Mouse (Mus musculus) MEL (cell line): ENCODE measurements around the gene Fam76a. TPM values are rescaled to one million over a fixed set of nuclear protein-coding genes. Genes with fewer than 3 reads are reported as not detected.

ENCODE experiments used
- DNase-seq: peaks from one replicate; pipeline ENCODE4 v3.0.0; 2011; ENCODE audit warnings: low read depth, low spot score
- H3K27ac ChIP-seq: 2 replicates; pipeline ENCODE4 v1.5.1; 2012; ENCODE audit warnings: low read depth, mild to moderate bottlenecking, control low read depth, low read length, moderate library complexity; ENCODE audit not compliant: control insufficient read depth
- H3K27me3 ChIP-seq, 2 experiments: fragments of 150-350 bp in 1 of 2; sonication (generic) in 1 of 2; 2 replicates each; pipeline ENCODE4 v1.6.1; 2012; ENCODE audit warnings: low read length in 2 of 2, mild to moderate bottlenecking in 2 of 2, improper control_type of control experiment in 1 of 2, moderate library complexity in 1 of 2; ENCODE audit not compliant: insufficient read depth in 2 of 2, control insufficient read depth in 1 of 2
- H3K36me3 ChIP-seq, 2 experiments: 2 replicates each; pipeline ENCODE4 v1.6.1; 2012 to 2014; ENCODE audit warnings: low read length in 2 of 2, improper control_type of control experiment in 1 of 2, inconsistent platforms in 1 of 2, mild to moderate bottlenecking in 1 of 2; ENCODE audit not compliant: insufficient read depth in 2 of 2, control insufficient read depth in 1 of 2
- H3K4me1 ChIP-seq, 2 experiments: fragments of 150-350 bp in 1 of 2; sonication (generic) in 1 of 2; 2 replicates each; pipeline ENCODE4 v1.6.1; 2012; ENCODE audit warnings: low read length in 2 of 2, improper control_type of control experiment in 1 of 2, mild to moderate bottlenecking in 1 of 2; ENCODE audit not compliant: insufficient read depth in 2 of 2, control insufficient read depth in 1 of 2
- H3K4me3 ChIP-seq, 2 experiments: fragments of 150-350 bp in 1 of 2; sonication (generic) in 1 of 2; 2 replicates each; pipeline ENCODE4 v1.5.1; 2012; ENCODE audit warnings: low read depth in 2 of 2, low read length in 2 of 2, mild to moderate bottlenecking in 2 of 2, moderate library complexity in 2 of 2, control low read depth in 1 of 2, improper control_type of control experiment in 1 of 2; ENCODE audit not compliant: control insufficient read depth in 1 of 2, insufficient read depth in 1 of 2
- H3K79me2 ChIP-seq: 2 replicates; pipeline ENCODE4 v1.6.1; 2012; ENCODE audit warnings: mild to moderate bottlenecking, low read length, moderate library complexity; ENCODE audit not compliant: control insufficient read depth, poor library complexity, insufficient read depth
- H3K9ac ChIP-seq: 2 replicates; pipeline ENCODE4 v1.6.1; 2012; ENCODE audit warnings: low read depth, mild to moderate bottlenecking, control low read depth, low read length, moderate library complexity; ENCODE audit not compliant: control insufficient read depth, poor library complexity, severe bottlenecking
- H3K9me3 ChIP-seq: fragments of 150-350 bp; sonication (generic); replicated peaks from 2 replicates; pipeline ENCODE4 v1.6.1; 2012; ENCODE audit warnings: mild to moderate bottlenecking, low read length, improper control_type of control experiment, moderate library complexity; ENCODE audit not compliant: insufficient read depth
- CHD1 ChIP-seq: IDR thresholded peaks from 2 replicates; pipeline ENCODE4 v1.6.1; 2012; ENCODE audit warnings: low read depth, mild to moderate bottlenecking, inconsistent platforms, low read length, improper control_type of control experiment
- ELF1 ChIP-seq: IDR thresholded peaks from 2 replicates; pipeline ENCODE4 v1.6.1; 2014; ENCODE audit warnings: low read depth, mild to moderate bottlenecking, inconsistent platforms, low read length, improper control_type of control experiment, moderate library complexity
- EP300 ChIP-seq, 2 experiments: IDR thresholded peaks; 2 replicates each; pipeline ENCODE4 v1.6.1; 2011; ENCODE audit warnings: improper control_type of control experiment in 2 of 2, low read length in 2 of 2, low read depth in 1 of 2, mild to moderate bottlenecking in 1 of 2
- ETS1 ChIP-seq: IDR thresholded peaks from 2 replicates; pipeline ENCODE4 v1.6.1; 2012; ENCODE audit warnings: low read depth, mild to moderate bottlenecking, inconsistent platforms, low read length, improper control_type of control experiment, moderate library complexity
- GABPA ChIP-seq: IDR thresholded peaks from 2 replicates; pipeline ENCODE4 v1.6.1; 2012; ENCODE audit warnings: low read depth, mild to moderate bottlenecking, inconsistent platforms, low read length, improper control_type of control experiment, moderate library complexity
- KAT2A ChIP-seq: conservative IDR thresholded peaks from 2 replicates; pipeline ENCODE4 v1.6.1; 2012; ENCODE audit warnings: low read depth, low read length, improper control_type of control experiment, inconsistent platforms
- MAFK ChIP-seq: IDR thresholded peaks from 2 replicates; pipeline ENCODE4 v1.6.1; 2011; ENCODE audit warnings: low read depth, mild to moderate bottlenecking, low read length, improper control_type of control experiment, borderline replicate concordance
- MAX ChIP-seq: IDR thresholded peaks from 2 replicates; pipeline ENCODE4 v1.6.1; 2011; ENCODE audit warnings: low read length, improper control_type of control experiment
- MAZ ChIP-seq: IDR thresholded peaks from 2 replicates; pipeline ENCODE4 v1.6.1; 2012; ENCODE audit warnings: low read depth, mild to moderate bottlenecking, inconsistent platforms, low read length, improper control_type of control experiment
- MEF2A ChIP-seq: IDR thresholded peaks from 2 replicates; pipeline ENCODE4 v1.6.1; 2014; ENCODE audit warnings: low read depth, mild to moderate bottlenecking, inconsistent platforms, low read length, improper control_type of control experiment; ENCODE audit not compliant: poor library complexity, insufficient replicate concordance, severe bottlenecking; ENCODE audit errors: extremely low read depth
- MXI1 ChIP-seq: IDR thresholded peaks from 2 replicates; pipeline ENCODE4 v1.6.1; 2011; ENCODE audit warnings: mild to moderate bottlenecking, low read depth, low read length, improper control_type of control experiment
- POLR2AphosphoS2 ChIP-seq: IDR thresholded peaks from 2 replicates; pipeline ENCODE4 v1.6.1; 2011; ENCODE audit warnings: low read length, improper control_type of control experiment
- RCOR1 ChIP-seq: IDR thresholded peaks from 2 replicates; pipeline ENCODE4 v1.6.1; 2012; ENCODE audit warnings: low read depth, mild to moderate bottlenecking, inconsistent platforms, low read length, improper control_type of control experiment
- SIN3A ChIP-seq: IDR thresholded peaks from 2 replicates; pipeline ENCODE4 v1.6.1; 2012; ENCODE audit warnings: low read length, improper control_type of control experiment, inconsistent platforms
- TBP ChIP-seq: IDR thresholded peaks from 2 replicates; pipeline ENCODE4 v1.8.0; 2011; ENCODE audit warnings: low read depth, low read length, improper control_type of control experiment
- TCF12 ChIP-seq: IDR thresholded peaks from 2 replicates; pipeline ENCODE4 v1.6.1; 2014; ENCODE audit warnings: low read depth, mild to moderate bottlenecking, inconsistent platforms, low read length, improper control_type of control experiment, moderate library complexity
- UBTF ChIP-seq: IDR thresholded peaks from 2 replicates; pipeline ENCODE4 v1.6.1; 2012; ENCODE audit warnings: low read depth, mild to moderate bottlenecking, inconsistent platforms, low read length, improper control_type of control experiment, moderate library complexity, borderline replicate concordance; ENCODE audit not compliant: insufficient read depth
- USF2 ChIP-seq, 2 experiments: IDR thresholded peaks; 2 replicates each; pipeline ENCODE4 v1.6.1; 2011 to 2012; ENCODE audit warnings: improper control_type of control experiment in 2 of 2, low read length in 2 of 2, borderline replicate concordance in 1 of 2, inconsistent platforms in 1 of 2, low read depth in 1 of 2, mild to moderate bottlenecking in 1 of 2; ENCODE audit not compliant: insufficient read depth in 1 of 2
- ZKSCAN1 ChIP-seq: IDR thresholded peaks from 2 replicates; pipeline ENCODE4 v1.6.1; 2012; ENCODE audit warnings: low read depth, mild to moderate bottlenecking, inconsistent platforms, low read length, improper control_type of control experiment, moderate library complexity
- ZNF384 ChIP-seq: IDR thresholded peaks from 2 replicates; pipeline ENCODE4 v1.6.1; 2012; ENCODE audit warnings: low read depth, mild to moderate bottlenecking, inconsistent platforms, low read length, improper control_type of control experiment
- polyA plus RNA-seq, 2 experiments: library from polyadenylated mRNA; stranded (reverse) in 1 of 2; unstranded in 1 of 2; fragments of >175 nt in 1 of 2; fragments of >200 nt in 1 of 2; gene quantifications; 2 replicates each; pipeline versions ENCODE4 v1.2.1 to v1.2.4; 2012; ENCODE audit warnings: low replicate concordance in 2 of 2, low read depth in 1 of 2; ENCODE audit not compliant: insufficient read length in 2 of 2, insufficient read depth in 1 of 2, missing spikeins in 1 of 2
- total RNA-seq: library from RNA; depleted of rRNA; stranded (reverse); fragments of 300-350 nt; gene quantifications from 2 replicates; pipeline ENCODE4 v1.2.3, GENCODE M21; 2012

Fam76a gene
- total and polyA plus RNA-seq, 3 experiments: 8.4 to 15.4 TPM; not detected in 1

DNA sequence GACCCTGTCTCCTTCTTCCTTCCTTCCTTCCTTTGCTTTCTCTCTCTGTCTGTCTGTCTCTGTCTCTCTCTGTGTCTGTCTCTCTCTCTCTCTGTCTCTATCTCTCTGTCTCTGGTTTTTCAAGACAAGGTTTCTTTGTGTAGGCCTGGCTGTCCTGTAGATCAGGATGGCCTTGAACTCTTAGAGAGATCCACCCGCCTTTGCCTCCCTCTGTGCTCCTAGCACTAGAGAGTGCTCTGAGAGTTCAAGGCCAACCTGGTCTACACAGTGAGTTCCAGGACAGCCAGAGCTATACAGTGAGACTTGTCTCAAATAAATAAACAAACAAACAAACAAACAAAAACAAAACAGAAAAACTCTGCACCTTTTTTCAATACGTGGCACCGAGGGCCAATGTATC lies 41.7 kb upstream of the Fam76a start:
- H3K4me3 ChIP-seq: no peak overlapping the region
- peaks cover 0 to 11% of the 10 kb centered on the region in 2 experiments; a peak in 2 of 4 replicates for H3K4me1 ChIP-seq
- no peaks in the 10 kb centered on the region for H3K9me3 ChIP-seq
- TF ChIP-seq MEF2A: no peak
- no peak for TF ChIP-seq TCF12
- TF ChIP-seq USF2 (IDR thresholded peaks at IDR 0.05; ENCODE audit: borderline replicate concordance in 1 of 2, insufficient read depth in 1 of 2, low read depth in 1 of 2, low read length in 2 of 2): no peak
- TF ChIP-seq GABPA: no peak
- TF ChIP-seq SIN3A: no peak
- no peak for TF ChIP-seq MXI1
- TF ChIP-seq ELF1: no peak
- no peak for TF ChIP-seq ZKSCAN1
- TF ChIP-seq EP300 (IDR thresholded peaks at IDR 0.05; ENCODE audit: low read depth in 1 of 2, low read length in 2 of 2): no peak
- TF ChIP-seq RCOR1: no peak
- no peak for TF ChIP-seq UBTF
- no peak for TF ChIP-seq ZNF384
- no peak for TF ChIP-seq KAT2A
- TF ChIP-seq POLR2AphosphoS2: no peak
- TF ChIP-seq TBP: no peak
- no peak for TF ChIP-seq MAZ
- TF ChIP-seq MAX: no peak
- TF ChIP-seq ETS1: no peak
- TF ChIP-seq CHD1: no peak
- no peak overlapping the region for H3K27ac ChIP-seq
- peaks cover 3 to 7% of the 10 kb centered on the region in 2 experiments; a peak in 3 of 4 replicates for H3K27me3 ChIP-seq
- DNase-seq: no peak
- peaks cover 0 to 2% of the 10 kb centered on the region in 2 experiments; a peak in 2 of 4 replicates for H3K36me3 ChIP-seq
- no peak overlapping the region for H3K9ac ChIP-seq
- H3K79me2 ChIP-seq: no peaks in the 10 kb centered on the region

- Histone ChIP-seq H3K27me3 (peaks cover 3% of the 10 kb centered on the region in 2 experiments; a peak in 2 of 4 replicates), H3K9ac (no peak overlapping the region), H3K4me1 (peaks cover 0 to 11% of the 10 kb centered on the region in 2 experiments; a peak in 2 of 4 replicates), H3K4me3 (no peak overlapping the region), H3K36me3 (peaks cover 0 to 2% of the 10 kb centered on the region in 2 experiments; a peak in 2 of 4 replicates), H3K9me3 (no peaks in the 10 kb centered on the region), H3K27ac (no peak overlapping the region), H3K79me2 (no peaks in the 10 kb centered on the region)
- TF ChIP-seq MAFK (no peak), MXI1 (no peak), KAT2A (no peak), ETS1 (no peak)
- DNase-seq: no peak
These were observed 41.1 kb upstream of the Fam76a start for GRCm38 (mm10) chr4:132963436-132963835.
